Comparison of ENCODE assay signal across 8 mouse cellular contexts in the genomic region with DNA sequence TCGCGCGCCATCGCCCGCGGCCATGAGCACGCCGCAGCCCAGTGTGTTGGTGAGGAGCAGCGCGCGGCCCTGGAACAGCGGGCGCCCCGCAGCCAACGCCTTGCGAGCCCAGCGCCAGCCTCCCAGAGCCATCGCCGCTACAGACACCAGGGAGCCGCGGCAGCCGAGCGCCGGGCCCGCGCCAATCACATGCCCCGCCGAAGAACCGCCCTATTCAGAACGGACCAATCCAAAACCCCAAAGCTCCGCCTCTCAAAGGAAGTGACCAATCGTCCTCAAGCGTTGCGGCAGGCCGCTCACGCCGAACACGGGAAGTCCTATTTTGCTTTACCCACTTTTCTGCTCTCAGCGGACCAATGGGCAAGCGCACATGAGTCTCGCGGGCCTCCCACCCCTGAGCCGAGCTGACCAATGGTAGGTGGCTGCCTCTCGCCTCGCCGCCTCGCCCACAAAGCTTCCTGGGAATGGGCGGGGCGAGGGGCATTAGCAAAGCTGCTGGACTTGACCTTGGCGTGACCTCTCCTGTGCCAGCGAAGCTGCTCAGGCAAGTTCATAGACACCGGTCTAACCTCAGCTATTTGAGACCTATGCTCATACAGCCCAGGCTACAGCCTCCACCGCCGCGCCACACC. TPM values are rescaled to one million over a fixed set of nuclear protein-coding genes. Genes with fewer than 3 reads are reported as not detected.
DNase-seq lines count a peak whose midpoint lies in the region; ATAC-seq and TF ChIP-seq lines count a peak whose summit lies in the region.

A gene (minus strand): TSS at position 172 of the 632 bp plus-strand sequence.

- no peaks in the 10 kb centered on the region for H3K27me3 ChIP-seq in forebrain, embryonic 15.5 days

- ATAC-seq in forebrain, embryonic 15.5 days (replicated peaks): peak; percentile 95
- ATAC-seq in neutrophil, adult 5-6 weeks (ENCODE audit: extremely low read depth, insufficient number of reproducible peaks, low FRiP score, poor library complexity, severe bottlenecking): peak; percentile 87

- no peak within 1 kb of the TSS; the same call in 1 of the 2 replicates for H3K27ac ChIP-seq in ES-E14 (ENCODE audit: insufficient read depth, low read depth, low read length, poor library complexity, severe bottlenecking)
- peak within 1 kb of the TSS; percentile 82 for H3K27ac ChIP-seq in forebrain, embryonic 15.5 days (replicated peaks)

- intact Hi-C loops in heart, postnatal 25 days (cut with DNase I): loop anchor here (10.0 kb wide), 1 partner anchor 226 kb away; a partner anchor contains a TSS

- DNase-seq in ES-E14 (ENCODE audit: low read depth, low spot score): peak; percentile 98
- peak; percentile 98 for DNase-seq in cerebellum, adult 11-12 months
- peak; percentile 96 for DNase-seq in heart, postnatal 25 days (ENCODE audit: low spot score)
- peak; percentile 97 to 98 for DNase-seq in layer of hippocampus, adult 18-20 months (ENCODE audit: low spot score in 2 of 2)
- peak; percentile 94 for DNase-seq in lung, adult 2 months
- DNase-seq in thymus, adult 18-20 months: peak; percentile 95 to 98

- peaks cover 21% of the 10 kb centered on the region; the same call in 1 of the 2 replicates for H3K36me3 ChIP-seq in ES-E14 (ENCODE audit: control insufficient read depth, insufficient read depth, low read length, poor library complexity, severe bottlenecking)
- peaks cover 23% of the 10 kb centered on the region for H3K36me3 ChIP-seq in forebrain, embryonic 15.5 days

- in situ Hi-C loops in ES-E14 (cut with MboI; ENCODE audit: low sequenced_read_pairs in 2 of 2, unreplicated experiment in 2 of 2): no loop called here

- H3K4me2 ChIP-seq in forebrain, embryonic 15.5 days (replicated peaks): peak within 1 kb of the TSS; percentile 92

- H3K9ac ChIP-seq in ES-E14 (ENCODE audit: insufficient read depth, low read depth, low read length, poor library complexity, severe bottlenecking): peak within 1 kb of the TSS; percentile 80
- H3K9ac ChIP-seq in forebrain, embryonic 15.5 days (replicated peaks): peak within 1 kb of the TSS; percentile 77

- H3K4me1 ChIP-seq in ES-E14 (ENCODE audit: control insufficient read depth in 2 of 2, insufficient read depth in 2 of 2, low read length in 2 of 2, poor library complexity in 1 of 2): peaks cover 16 to 20% of the 10 kb centered on the region in 2 experiments
- peaks cover 53% of the 10 kb centered on the region for H3K4me1 ChIP-seq in forebrain, embryonic 15.5 days
- H3K4me1 ChIP-seq in lung, adult 2 months (ENCODE audit: control insufficient read depth, insufficient read depth, low read length): peaks cover 14% of the 10 kb centered on the region

- H3K4me3 ChIP-seq in ES-E14 (ENCODE audit: insufficient read depth in 1 of 2, low read depth in 1 of 2, low read length in 2 of 2, poor library complexity in 1 of 2, severe bottlenecking in 1 of 2): peak within 1 kb of the TSS; percentile 86 to 87
- H3K4me3 ChIP-seq in forebrain, embryonic 15.5 days: peak within 1 kb of the TSS; percentile 69
- peak within 1 kb of the TSS; percentile 83 for H3K4me3 ChIP-seq in lung, adult 2 months (replicated peaks; ENCODE audit: extremely low read depth, low read depth, low read length)

- TF ChIP-seq CTCF in lung, adult 2 months (IDR thresholded peaks at IDR 0.05; ENCODE audit: insufficient read depth, low read length): no peak

- peak; percentile 46; the same call in 1 of the 2 replicates for TF ChIP-seq POLR2A in lung, adult 2 months (IDR thresholded peaks at IDR 0.05; ENCODE audit: borderline replicate concordance, extremely low read depth, low read depth, low read length)

- H3K9me3 ChIP-seq in ES-E14 (ENCODE audit: control insufficient read depth, insufficient read depth, low read depth, low read length): no peaks in the 10 kb centered on the region
- no peaks in the 10 kb centered on the region for H3K9me3 ChIP-seq in forebrain, embryonic 15.5 days

- under 1% methylated on average over 55 of the region's 55 CpGs for WGBS in forebrain, embryonic 15.5 days
- WGBS in lung, adult 2 months: under 1% methylated on average over 55 of the region's 55 CpGs

TF ChIP-seq in ES-E14, 5 proteins besides CTCF, POLR2A, EP300 and RAD21:
- TF ChIP-seq HCFC1 (IDR thresholded peaks at IDR 0.05; ENCODE audit: borderline replicate concordance, insufficient read depth, low read length): peak; percentile 32; the same call in 1 of the 2 replicates
- TF ChIP-seq CHD2 (IDR thresholded peaks at IDR 0.05; ENCODE audit: low read depth, low read length): peak; percentile 82
- TF ChIP-seq ZNF384 (IDR thresholded peaks at IDR 0.05; ENCODE audit: low read depth, low read length): no peak

RNA-seq across cellular contexts. Expression of the gene that starts here (rescaled TPM):
- total RNA-seq in ES-E14 (2012; rRNA removed): 49.9 and 58.2 TPM in 2 replicates
- 51.5 and 57.7 TPM in 2 replicates for polyA plus RNA-seq in forebrain, embryonic 15.5 days (2015; fragmentation: Nextera tagmentation; extraction: Ambion mirVana)
- 10 to 100 TPM; 26.7 to 28.0 TPM for total RNA-seq in heart, postnatal 25 days (2021)
- total RNA-seq in layer of hippocampus, adult 18-20 months (2021): 10 to 100 TPM; 34.5 to 41.1 TPM
- polyA plus RNA-seq in lung, adult 2 months (2012; rRNA removed): 61.6 and 80.0 TPM in 2 replicates
- total RNA-seq in neutrophil, adult 5-6 weeks (2017): 4.5 and 4.8 TPM in 2 replicates
